Mouse (Mus musculus) MEL (cell line): ENCODE measurements around the gene Defa25.
"Not testable (repeated sequence)": the region's sequence is repeated elsewhere in the genome, so short reads cannot be mapped to it uniquely, and the experiment has no call there.

Experiments used
- CTCF ChIP-seq, 3 experiments: IDR thresholded peaks in 2 of 3; conservative IDR thresholded peaks in 1 of 3; 2 replicates each; pipeline ENCODE4 v1.5.1; 2011 to 2012; ENCODE audit warnings: low read length in 3 of 3, low read depth in 2 of 3, mild to moderate bottlenecking in 2 of 3, improper control_type of control experiment in 1 of 3, inconsistent platforms in 1 of 3, mixed read lengths in 1 of 3, moderate library complexity in 1 of 3; ENCODE audit not compliant: control insufficient read depth in 1 of 3, insufficient read depth in 1 of 3, poor library complexity in 1 of 3, severe bottlenecking in 1 of 3
- SIN3A ChIP-seq: IDR thresholded peaks from 2 replicates; pipeline ENCODE4 v1.6.1; 2012; ENCODE audit warnings: low read length, improper control_type of control experiment, inconsistent platforms
- SMC3 ChIP-seq: IDR thresholded peaks from 2 replicates; pipeline ENCODE4 v1.6.1; 2011; ENCODE audit warnings: low read depth, low read length, improper control_type of control experiment
- ZC3H11A ChIP-seq: IDR thresholded peaks from 2 replicates; pipeline ENCODE4 v1.6.1; 2012; ENCODE audit warnings: low read depth, mild to moderate bottlenecking, inconsistent platforms, low read length, improper control_type of control experiment

- TF ChIP-seq CTCF (IDR thresholded peaks at IDR 0.05 in 2 of 3, conservative IDR thresholded peaks at IDR 0.05 in 1 of 3; ENCODE audit: control insufficient read depth in 1 of 3, insufficient read depth in 1 of 3, low read depth in 2 of 3, low read length in 3 of 3, poor library complexity in 1 of 3, severe bottlenecking in 1 of 3); ZC3H11A; SIN3A; SMC3: not testable (repeated sequence)
These were observed 50.1 kb downstream of the Defa25 start, which contains the start of gene Defa30 for GRCm38 (mm10) chr8:21134342-21134741.
